Mouse (Mus musculus) limb, embryonic 10.5 days (tissue): ENCODE measurements around the gene Lrrc4b. TPM values are rescaled to one million over a fixed set of nuclear protein-coding genes. Genes with fewer than 3 reads are reported as not detected.
A peak's percentile ranks its signal among the peaks of the same experiment; 100 is the strongest.

Experiments
- DNase-seq: peaks from one replicate; pipeline ENCODE4 v3.0.0-alpha.2; 2017; ENCODE audit warnings: low spot score
- H3K27ac ChIP-seq: fragments of 300-500 bp; sonication (generic); 2 replicates; pipeline ENCODE4 v1.5.1; 2016; ENCODE audit warnings: mild to moderate bottlenecking
- H3K27me3 ChIP-seq: fragments of 300-500 bp; sonication (generic); 2 replicates; pipeline ENCODE4 v1.6.1; 2016; ENCODE audit warnings: low read depth, mild to moderate bottlenecking; ENCODE audit not compliant: poor library complexity, severe bottlenecking
- H3K36me3 ChIP-seq: fragments of 300-500 bp; sonication (generic); 2 replicates; pipeline ENCODE4 v1.6.1; 2016; ENCODE audit warnings: mild to moderate bottlenecking, moderate library complexity
- H3K4me1 ChIP-seq: fragments of 300-500 bp; sonication (generic); 2 replicates; pipeline ENCODE4 v1.6.1; 2016
- H3K4me3 ChIP-seq: fragments of 300-500 bp; sonication (generic); 2 replicates; pipeline ENCODE4 v1.5.1; 2016; ENCODE audit warnings: mild to moderate bottlenecking, moderate library complexity
- H3K9me3 ChIP-seq: fragments of 300-500 bp; sonication (generic); replicated peaks from 2 replicates; pipeline ENCODE4 v1.6.1; 2016; ENCODE audit warnings: mild to moderate bottlenecking
- WGBS: fragments of 180-500 bp; shearing (Covaris S2); methylation state at CpG from one replicate; pipeline ENCODE4 v1.1.7; 2016; 5-methylcytosine and 5-hydroxymethylcytosine counted together
- polyA plus RNA-seq: library from polyadenylated mRNA; unstranded; fragments of >200 nt; fragmentation: Nextera tagmentation; extraction: Ambion mirVana; gene quantifications from 2 replicates; pipeline ENCODE4 v1.2.1, GENCODE M21; 2016

Gene Lrrc4b
- polyA plus RNA-seq, 1 experiment from 2014 or later, result 0.21 TPM

DNA sequence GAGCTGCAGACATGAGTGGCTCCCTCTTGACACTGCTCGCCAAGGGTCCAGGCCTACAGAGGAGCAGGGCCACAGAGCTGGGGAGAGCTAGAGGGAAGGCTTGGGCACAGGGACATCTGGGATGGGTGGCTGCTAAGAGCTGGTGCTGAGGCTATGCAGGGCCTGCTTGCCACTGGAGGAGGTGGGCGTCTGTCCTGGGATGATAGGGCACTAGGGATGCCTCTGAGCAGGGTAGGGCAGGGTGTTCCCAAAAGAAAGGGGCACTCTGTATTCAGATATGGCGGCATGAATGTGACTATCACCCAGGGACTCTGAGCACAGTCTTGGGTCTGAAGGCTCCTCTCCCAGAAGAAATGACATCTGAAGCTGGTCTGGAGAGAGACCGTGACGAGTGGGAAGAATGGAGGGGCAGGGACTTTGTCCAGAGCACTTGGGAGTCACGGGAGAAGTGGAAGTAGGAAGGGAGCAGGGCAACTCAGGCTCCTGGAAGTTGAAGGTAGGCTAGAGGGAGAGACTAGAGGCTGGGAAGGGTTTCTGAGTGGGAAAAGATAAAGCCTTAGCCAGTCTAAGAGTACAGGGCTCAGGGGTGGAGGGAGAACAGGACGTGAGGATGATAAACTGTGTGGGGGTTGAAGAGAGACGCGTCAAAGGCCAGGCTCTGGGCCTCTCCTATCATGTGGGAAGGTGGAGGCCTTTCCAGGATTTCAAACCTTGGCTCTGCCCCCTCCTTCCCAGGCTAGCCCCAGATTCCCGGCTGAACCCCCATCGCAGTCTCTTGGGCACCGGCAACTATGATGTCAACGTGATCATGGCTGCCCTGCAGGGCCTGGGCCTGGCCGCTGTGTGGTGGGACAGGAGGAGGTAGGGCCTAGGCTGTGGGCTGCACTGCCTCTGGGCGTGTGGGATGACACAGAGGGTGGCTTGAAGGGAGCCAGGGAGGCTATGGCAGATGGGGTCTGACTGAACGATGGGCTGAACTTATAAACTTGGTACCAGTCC lies 41.2 kb downstream of the Lrrc4b start:
- DNase-seq, result no peak
- Histone ChIP-seq H3K4me1 (peaks cover 50% of the 10 kb centered on the region), H3K27me3 (peaks cover 40% of the 10 kb centered on the region), H3K4me3 (peak overlapping the region; percentile 17; the same call in 1 of the 2 replicates), H3K9me3 (no peaks in the 10 kb centered on the region), H3K27ac (peak overlapping the region; percentile 42; the same call in 1 of the 2 replicates), H3K36me3 (peaks cover 4% of the 10 kb centered on the region)
- WGBS, result 86% methylated on average over 16 of the region's 16 CpGs

DNA sequence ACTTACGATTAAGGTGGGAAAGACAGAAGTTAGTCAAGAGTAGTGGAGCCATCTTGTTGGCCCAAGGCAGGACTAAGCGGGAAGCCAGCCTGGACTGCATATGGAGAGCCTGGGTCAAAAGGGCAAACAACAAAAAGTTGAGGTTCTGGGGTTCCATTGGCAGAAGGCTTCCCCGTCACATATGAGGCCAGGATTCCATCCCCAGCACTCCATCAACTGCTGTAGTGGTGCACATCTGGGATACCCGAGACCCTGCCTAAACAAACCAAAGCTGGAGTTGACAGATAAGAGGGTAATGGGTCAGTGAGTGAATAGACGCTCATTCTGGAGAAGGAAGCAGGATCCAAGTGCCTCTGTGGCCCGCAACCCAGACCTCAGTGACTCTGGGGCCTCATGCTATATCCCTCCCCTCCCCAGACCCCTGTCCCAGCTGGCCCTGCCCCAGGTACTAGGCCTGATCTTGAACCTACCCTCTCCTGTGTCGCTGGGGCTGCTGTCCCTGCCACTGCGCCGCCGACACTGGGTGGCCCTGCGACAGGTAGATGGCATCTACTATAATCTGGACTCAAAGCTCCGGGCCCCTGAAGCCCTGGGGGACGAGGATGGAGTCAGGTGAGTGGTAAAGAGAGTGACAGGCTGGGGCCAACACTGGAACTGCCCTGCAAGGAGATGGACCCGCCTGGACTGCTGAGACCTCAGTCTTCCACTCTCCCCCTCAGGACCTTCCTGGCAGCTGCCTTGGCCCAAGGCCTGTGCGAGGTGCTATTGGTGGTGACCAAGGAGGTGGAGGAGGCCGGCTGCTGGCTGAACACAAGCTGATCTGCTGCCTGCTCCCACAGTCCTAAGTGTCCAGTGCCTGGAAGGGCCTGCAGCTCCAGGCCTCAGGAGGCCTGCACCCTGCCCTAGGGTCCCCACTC lies 42.1 kb downstream of the Lrrc4b start:
- peaks cover 46% of the 10 kb centered on the region for H3K4me1 ChIP-seq
- H3K27ac ChIP-seq, result 0 out of 2 replicates have a peak overlapping the region, but pooled peaks have one; percentile 7
- 82% methylated on average over 16 of the region's 16 CpGs for WGBS
- no peaks in the 10 kb centered on the region for H3K9me3 ChIP-seq
- H3K27me3 ChIP-seq, result peaks cover 41% of the 10 kb centered on the region
- peaks cover 4% of the 10 kb centered on the region for H3K36me3 ChIP-seq
- DNase-seq, result no peak
- H3K4me3 ChIP-seq, result no peak overlapping the region

DNA sequence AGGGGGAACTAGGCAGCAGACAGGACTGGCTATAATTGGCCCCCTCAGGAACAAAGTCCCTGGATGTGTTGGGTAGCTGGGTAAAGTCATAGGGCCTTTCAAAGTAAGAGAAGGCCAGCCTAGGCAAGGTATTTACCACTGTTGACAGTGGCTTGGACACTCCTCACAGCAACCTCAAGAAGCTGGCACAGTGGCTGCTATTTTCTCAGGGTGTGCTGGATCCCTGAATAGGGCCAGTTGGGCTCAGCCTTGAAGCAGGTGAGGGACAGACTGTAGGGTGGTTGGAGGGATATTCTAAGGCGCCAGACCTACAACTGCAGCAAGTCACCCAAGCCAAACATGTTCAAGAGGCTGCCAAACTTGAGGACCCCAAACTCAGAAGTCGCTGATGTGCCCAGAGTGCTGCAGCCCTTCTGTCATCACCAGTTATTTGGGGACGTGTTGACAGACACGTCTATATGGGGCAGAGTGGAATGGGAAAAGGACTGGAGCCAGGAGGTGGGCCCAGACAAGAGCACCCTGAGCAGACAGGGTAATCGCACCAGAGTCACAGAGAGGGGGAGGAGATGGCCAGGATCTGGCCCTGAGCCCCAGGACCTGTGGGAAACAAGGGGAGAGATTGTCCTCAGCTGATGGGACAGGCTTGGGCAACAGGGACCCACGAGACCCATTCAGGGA lies 43.2 kb downstream of the Lrrc4b start:
- 54% methylated on average over 6 of the region's 6 CpGs for WGBS
- H3K27me3 ChIP-seq, result peaks cover 43% of the 10 kb centered on the region
- peaks cover 40% of the 10 kb centered on the region for H3K4me1 ChIP-seq
- peaks cover 4% of the 10 kb centered on the region for H3K36me3 ChIP-seq
- no peak for DNase-seq
- H3K9me3 ChIP-seq, result no peaks in the 10 kb centered on the region
- no peak overlapping the region for H3K27ac ChIP-seq
- H3K4me3 ChIP-seq, result no peak overlapping the region

DNA sequence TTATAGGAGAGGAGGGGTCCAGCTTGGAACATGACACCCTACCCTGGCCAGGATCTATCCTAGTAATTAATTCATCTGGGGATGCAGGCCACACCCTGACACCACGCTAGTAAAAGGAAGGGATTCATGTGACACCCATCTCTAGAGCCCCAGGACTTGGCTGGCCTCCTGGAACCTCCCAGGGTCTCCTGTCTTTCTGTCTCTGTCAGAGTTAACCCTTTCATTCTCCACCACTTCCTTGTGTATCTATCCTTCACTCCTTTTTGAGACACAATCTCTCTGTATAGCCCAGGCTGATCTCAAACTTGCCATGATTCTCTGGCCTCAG lies 43.7 kb downstream of the Lrrc4b start:
- DNase-seq, result no peak
- Histone ChIP-seq H3K4me1 (peaks cover 35% of the 10 kb centered on the region), H3K27me3 (peaks cover 48% of the 10 kb centered on the region), H3K9me3 (no peaks in the 10 kb centered on the region), H3K27ac (no peak overlapping the region), H3K36me3 (peaks cover 4% of the 10 kb centered on the region), H3K4me3 (no peak overlapping the region)
- 33% methylated on average over 1 of the region's 1 CpGs for WGBS

DNA sequence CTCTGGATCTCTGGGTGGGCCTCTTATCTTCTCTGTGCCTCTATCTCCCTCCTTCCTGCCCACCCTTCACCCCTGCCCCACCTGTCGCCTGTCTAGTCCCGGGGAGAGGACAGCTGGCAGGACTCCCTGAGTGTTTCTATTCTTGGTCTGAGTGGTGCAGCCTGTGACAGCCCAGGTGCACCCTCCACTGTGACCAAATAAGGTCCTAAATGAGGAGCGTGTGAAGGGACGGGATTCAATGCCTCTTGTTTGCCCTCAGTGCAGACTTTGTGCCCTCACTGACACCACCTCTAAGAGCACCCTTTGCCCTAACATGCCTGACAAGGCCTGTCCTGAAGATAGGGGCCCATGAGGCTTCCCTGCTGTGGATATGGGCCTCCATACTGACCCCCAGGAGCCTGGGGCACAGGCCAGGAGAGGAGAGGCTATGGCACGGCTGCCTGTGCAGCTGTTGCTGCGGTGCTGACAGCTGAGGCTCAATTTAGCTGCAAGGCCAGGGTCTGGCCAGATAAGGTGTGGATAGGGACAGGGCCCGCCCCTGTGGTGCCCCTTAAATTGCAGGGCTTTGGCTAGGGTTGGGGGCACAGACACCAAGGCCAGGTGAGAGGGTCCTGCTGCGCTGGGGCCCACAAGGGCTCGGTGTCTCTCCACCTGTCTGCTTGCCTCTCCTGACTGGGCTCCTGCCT lies 44.3 kb downstream of the Lrrc4b start:
- Histone ChIP-seq H3K27ac (0 out of 2 replicates have a peak overlapping the region, but pooled peaks have one; percentile 2), H3K36me3 (peaks cover 4% of the 10 kb centered on the region), H3K4me1 (peaks cover 31% of the 10 kb centered on the region), H3K27me3 (peaks cover 54% of the 10 kb centered on the region), H3K9me3 (no peaks in the 10 kb centered on the region), H3K4me3 (no peak overlapping the region)
- 59% methylated on average over 9 of the region's 9 CpGs for WGBS
- DNase-seq, result no peak

DNA sequence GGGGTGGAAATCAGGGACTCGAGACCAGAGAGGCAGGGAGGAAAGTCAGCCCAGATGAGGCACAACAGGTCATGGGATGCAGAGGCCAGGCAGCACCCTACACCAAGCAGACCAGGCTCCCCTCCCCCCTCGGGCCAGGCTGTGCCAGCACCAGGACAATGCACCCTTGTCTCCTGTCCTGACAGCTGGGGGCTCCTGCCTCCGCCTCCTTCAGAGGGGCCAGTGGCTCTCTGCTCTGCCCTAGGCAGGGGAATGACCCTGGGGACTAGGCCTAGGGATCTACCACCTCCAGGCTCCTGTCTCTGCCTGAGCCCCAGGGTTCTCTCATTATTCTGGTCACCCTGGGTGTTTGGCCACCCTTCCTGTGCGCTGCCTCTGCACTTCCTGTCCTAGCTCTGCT lies 45.6 kb downstream of the Lrrc4b start:
- Histone ChIP-seq H3K4me3 (no peak overlapping the region), H3K9me3 (no peaks in the 10 kb centered on the region), H3K27me3 (peaks cover 67% of the 10 kb centered on the region), H3K4me1 (peaks cover 20% of the 10 kb centered on the region), H3K36me3 (peaks cover 2% of the 10 kb centered on the region), H3K27ac (peak overlapping the region; percentile 47)
- DNase-seq, result no peak
- 32% methylated on average over 4 of the region's 4 CpGs for WGBS

DNA sequence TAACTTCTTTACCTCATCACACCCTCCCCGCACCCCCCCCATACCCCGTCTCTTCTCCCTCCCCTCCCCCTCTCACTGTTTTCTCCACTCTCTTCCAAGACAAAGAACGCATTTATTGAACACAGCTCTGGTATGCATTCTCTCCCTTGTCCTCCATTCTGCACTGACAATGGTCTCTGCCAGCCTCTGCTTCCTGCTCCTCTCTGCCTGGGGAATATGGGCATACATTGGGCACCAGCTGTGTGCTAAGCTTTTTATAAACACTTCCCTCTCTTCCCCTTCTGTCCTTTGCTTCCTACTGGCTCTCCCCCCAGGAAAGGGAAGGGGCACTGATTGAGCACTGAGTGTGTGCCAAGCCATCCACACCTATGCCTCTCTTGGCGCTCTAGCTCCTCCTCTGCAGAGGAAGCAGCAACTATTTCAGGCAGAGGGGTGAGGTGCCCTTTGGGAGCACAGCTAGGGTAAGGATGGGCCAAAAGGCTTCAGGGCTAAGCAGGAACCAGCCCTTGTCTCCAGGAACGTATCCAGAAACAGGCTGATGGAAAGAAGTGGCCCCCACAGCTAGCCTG lies 46.3 kb downstream of the Lrrc4b start:
- H3K4me1 ChIP-seq, result peaks cover 17% of the 10 kb centered on the region
- 40% methylated on average over 5 of the region's 5 CpGs for WGBS
- H3K27me3 ChIP-seq, result peaks cover 74% of the 10 kb centered on the region
- no peak overlapping the region for H3K4me3 ChIP-seq
- DNase-seq, result no peak
- no peaks in the 10 kb centered on the region for H3K36me3 ChIP-seq
- no peaks in the 10 kb centered on the region for H3K9me3 ChIP-seq
- H3K27ac ChIP-seq, result no peak overlapping the region

DNA sequence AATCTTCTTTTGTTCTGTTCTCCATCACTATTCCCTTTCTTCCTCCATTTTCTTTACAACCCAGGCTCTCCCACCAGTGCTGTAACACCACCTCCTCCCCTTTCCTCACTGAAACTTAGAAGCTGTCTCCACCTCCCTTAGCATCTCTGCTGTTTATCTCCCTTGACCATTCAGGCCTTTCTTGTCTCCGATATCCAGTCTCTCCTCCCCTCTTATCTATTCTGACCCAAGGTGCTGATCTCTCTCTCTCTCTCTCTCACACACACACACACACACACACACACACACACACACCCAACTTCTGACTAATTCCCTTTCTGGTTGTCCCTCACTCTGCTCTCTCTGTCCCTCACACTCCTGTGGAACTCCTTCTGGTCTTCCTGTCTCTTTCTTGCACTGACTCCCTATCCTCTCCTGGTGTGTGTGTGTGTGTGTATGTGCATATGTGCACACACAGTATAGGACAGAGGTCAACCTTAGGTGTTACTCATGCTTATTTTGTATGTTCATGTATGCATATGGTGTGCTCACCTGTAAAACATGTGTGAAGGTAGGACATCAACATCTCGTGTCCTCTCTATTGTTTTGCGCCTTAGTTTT lies 54.1 kb downstream of the Lrrc4b start:
- no peaks in the 10 kb centered on the region for H3K9me3 ChIP-seq
- H3K27me3 ChIP-seq, result peaks cover 51% of the 10 kb centered on the region
- H3K27ac ChIP-seq, result no peak overlapping the region
- no peak overlapping the region for H3K4me3 ChIP-seq
- H3K36me3 ChIP-seq, result no peaks in the 10 kb centered on the region
- H3K4me1 ChIP-seq, result no peaks in the 10 kb centered on the region
- WGBS, result 72% methylated on average over 3 of the region's 3 CpGs
- DNase-seq, result no peak

DNA sequence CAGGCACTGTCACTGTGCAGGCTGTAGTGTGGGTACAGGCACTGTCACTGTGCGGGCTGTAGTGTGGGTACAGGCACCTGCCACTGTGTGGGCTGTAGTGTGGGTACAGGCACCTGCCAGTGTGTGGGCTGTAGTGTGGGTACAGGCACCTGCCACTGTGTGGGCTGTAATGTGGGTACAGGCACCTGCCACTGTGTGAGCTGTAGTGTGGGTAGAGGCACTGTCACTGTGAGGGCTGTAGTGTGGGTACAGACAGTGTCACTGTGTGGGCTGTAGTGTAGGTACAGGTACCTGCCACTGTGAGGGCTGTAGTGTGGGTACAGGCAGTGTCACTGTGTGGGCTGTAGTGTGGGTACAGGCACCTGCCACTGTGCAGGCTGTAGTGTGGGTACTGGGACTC lies 55.3 kb downstream of the Lrrc4b start:
- Histone ChIP-seq H3K27me3 (peaks cover 39% of the 10 kb centered on the region), H3K4me1 (no peaks in the 10 kb centered on the region), H3K4me3 (no peak overlapping the region), H3K27ac (no peak overlapping the region), H3K36me3 (peaks cover 9% of the 10 kb centered on the region), H3K9me3 (no peaks in the 10 kb centered on the region)
- WGBS, result 100% methylated on average over 1 of the region's 1 CpGs
- no peak for DNase-seq

DNA sequence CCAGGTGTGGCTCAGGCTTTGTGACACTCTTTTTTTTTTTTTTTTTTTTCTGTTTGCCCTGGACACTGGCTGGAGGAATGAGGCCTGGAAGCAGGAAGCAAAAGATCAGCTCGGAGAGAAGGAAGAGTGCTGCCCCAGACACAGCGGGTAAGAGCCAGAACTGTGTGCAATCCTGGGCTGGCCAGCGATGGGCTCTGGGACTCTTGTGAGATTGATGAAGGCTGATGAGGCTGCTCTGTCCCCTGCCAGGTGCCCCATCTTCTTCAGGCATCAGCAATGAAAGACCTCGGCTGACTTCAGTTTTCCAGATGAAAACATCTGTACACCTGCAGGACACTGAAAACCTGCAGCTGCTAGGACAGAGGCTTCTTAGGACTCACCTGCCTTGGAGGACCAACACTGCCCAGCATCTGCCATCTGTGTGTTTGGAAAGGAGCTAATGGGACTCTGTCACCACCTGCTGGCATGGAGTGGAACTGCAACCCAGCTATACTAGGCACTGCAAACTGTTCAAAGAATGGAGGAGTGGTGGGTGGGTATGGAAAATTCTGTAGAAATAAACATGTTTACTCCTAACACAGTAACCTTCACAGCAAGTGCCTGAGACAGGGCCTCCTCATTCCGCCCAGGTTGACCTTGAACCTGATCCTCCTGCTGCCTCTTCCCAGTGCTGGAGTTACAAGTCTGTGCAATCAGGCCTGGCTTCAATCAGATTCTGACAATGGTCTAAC lies 56.2 kb downstream of the Lrrc4b start:
- H3K9me3 ChIP-seq, result no peaks in the 10 kb centered on the region
- WGBS, result 37% methylated on average over 5 of the region's 5 CpGs
- H3K27me3 ChIP-seq, result peaks cover 30% of the 10 kb centered on the region
- peak; percentile 87 for DNase-seq
- no peak overlapping the region for H3K27ac ChIP-seq
- H3K4me3 ChIP-seq, result no peak overlapping the region
- peaks cover 16% of the 10 kb centered on the region for H3K36me3 ChIP-seq
- no peaks in the 10 kb centered on the region for H3K4me1 ChIP-seq

DNA sequence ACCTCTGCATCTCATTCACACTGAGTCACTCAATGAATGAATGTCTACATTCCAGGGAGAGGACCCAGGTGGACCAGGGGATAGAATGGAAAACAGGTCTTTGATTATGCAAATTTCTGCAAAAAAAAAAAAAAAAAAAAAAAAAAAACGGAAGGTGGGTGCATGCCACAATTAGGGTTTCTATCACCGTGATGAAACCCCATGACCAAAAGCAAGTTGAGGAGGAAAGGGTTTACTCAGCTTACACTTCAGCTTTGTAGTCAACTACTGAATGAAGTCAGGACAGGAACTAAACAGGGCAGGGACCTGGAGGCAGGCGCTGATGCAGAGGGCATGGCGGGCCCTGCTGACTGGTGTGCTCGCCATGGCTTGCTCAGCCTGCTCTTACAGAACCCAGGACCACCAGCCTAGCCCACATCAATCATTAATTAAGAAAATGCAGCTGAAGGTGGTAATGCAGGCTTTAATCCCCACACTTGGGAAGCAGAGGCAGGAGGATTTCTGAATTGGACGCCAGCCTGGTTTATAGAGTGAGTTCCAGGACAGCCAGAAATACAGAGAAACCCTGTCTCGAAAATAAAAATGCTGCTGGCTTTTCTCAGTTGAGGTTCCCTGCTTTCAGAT lies 56.9 kb downstream of the Lrrc4b start:
- Histone ChIP-seq H3K27ac (no peak overlapping the region), H3K9me3 (no peaks in the 10 kb centered on the region), H3K36me3 (peaks cover 23% of the 10 kb centered on the region), H3K4me3 (no peak overlapping the region), H3K27me3 (peaks cover 23% of the 10 kb centered on the region), H3K4me1 (no peaks in the 10 kb centered on the region)
- no peak for DNase-seq
- 74% methylated on average over 7 of the region's 7 CpGs for WGBS
